Mouse (Mus musculus) right cerebral cortex, postnatal 4 days (tissue): ENCODE measurements at regions not wholly inside any gene's neighbourhood (a gene's known extent, or its start where the extent isn't known, plus 50 kb on each side); places are given as distances from the start of the nearest gene placed in this dataset.

Experiments used
- DNase-seq: peaks from one replicate; pipeline ENCODE4 v3.0.0-alpha.2; 2022

DNA sequence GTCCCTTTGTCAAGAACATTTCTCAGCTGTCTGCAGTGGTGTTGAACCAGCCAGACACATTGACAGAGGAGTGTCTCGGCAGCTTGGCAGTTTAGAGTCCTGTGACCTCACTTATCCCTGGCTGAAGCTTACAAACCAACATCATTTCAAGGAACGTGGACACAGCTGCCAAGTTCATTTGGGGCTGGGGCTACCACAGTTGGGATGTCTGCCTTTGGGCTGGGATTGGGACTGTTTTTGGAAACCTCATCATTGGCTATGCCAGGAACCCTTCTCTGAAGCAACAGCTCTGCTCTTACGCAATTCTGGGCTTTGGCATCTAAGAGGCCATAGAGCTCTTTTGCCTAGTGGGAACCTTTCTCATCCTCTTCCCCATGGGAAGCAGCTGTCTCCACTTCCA lies 200.4 kb downstream of the Gm15262 start:
- DNase-seq, result no peak

DNA sequence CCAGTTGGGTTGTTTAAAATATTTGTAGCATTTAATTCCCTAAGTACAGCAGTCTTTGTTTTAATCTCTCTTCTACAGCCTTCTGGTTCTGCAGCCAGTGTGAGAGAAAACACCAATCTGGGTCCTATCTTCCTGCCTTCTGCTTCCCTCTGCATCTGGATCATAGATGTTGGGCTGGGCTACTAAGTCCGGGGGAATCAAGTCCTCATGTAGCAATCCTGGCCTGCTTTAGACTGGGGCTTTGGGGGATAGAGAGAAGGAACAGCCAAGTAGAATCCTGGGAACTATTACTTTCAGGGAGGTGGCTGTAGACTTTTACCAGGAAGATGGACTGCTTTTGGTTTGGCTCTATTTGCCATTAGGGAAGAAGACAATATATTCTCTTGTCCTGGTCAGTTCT lies 205.5 kb upstream of the Rai2 start:
- DNase-seq, result no peak

GRCm38 (mm10) chrX:161523432-161524256 lies 193.2 kb upstream of the Rai2 start:
- DNase-seq, result no peak

GRCm38 (mm10) chrX:161524257-161524646 lies 192.6 kb upstream of the Rai2 start:
- DNase-seq, result no peak

- no peak for DNase-seq
Observed at GRCm38 (mm10) chrX:161537290-161537689, 179.6 kb upstream of the Rai2 start.

- DNase-seq, result no peak
Observed at GRCm38 (mm10) chrX:161556896-161557295, 160.0 kb upstream of the Rai2 start.

- DNase-seq, result no peak
Observed at GRCm38 (mm10) chrX:161558511-161558910, 158.4 kb upstream of the Rai2 start.

GRCm38 (mm10) chrX:161566435-161566834 lies 150.4 kb upstream of the Rai2 start:
- DNase-seq, result no peak

DNA sequence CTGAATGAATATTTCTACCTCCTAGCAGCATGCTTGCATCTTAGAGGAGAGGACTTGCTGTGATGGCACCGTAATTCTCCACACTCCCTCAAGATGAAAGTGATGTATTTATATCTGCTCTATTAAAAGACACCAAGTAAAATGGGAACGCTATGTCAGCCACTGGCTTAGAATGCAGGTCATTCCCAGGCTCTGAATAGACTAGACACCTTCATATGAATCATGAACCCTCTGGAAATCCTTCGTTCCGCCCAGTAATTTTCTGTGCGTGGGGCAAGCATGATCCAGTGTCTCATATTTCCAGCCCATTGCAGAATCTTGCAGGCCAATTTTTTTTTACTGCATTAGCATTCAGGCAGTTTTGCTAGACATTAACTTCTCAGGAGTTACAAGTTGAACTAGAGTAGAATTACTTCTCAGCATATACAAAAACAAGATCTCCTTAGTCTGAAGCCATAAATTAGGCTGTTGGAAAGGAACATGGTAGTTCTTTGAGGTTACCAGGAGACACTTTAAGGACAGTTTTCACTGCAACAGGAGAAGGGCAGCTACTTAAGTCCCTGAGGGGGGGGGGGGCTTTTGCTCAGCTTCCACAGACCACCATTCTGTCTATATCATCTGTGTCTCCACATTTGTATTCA lies 134.7 kb upstream of the Rai2 start:
- DNase-seq, result no peak

DNA sequence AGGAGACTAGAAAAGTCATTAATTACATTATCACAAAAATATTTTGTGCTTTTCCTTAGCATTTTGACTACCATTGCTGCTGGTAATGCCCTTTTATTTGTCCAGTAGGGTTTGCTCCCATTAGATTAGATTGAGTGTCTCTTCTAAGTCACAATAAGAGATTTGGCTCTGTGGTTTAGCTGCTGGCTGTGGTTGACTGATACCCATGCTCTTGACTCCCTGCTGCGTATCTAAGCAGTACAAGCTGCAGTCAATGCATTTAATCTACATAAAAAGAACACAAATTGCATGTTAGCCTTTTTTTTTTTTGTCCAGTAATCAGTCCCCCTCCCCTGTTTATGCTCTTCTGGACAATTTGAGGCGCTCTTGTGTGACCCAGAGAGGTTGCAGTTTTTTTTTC lies 133.0 kb upstream of the Rai2 start:
- DNase-seq, result no peak

GRCm38 (mm10) chrX:161633869-161634268 lies 83.0 kb upstream of the Rai2 start:
- DNase-seq, result no peak

DNA sequence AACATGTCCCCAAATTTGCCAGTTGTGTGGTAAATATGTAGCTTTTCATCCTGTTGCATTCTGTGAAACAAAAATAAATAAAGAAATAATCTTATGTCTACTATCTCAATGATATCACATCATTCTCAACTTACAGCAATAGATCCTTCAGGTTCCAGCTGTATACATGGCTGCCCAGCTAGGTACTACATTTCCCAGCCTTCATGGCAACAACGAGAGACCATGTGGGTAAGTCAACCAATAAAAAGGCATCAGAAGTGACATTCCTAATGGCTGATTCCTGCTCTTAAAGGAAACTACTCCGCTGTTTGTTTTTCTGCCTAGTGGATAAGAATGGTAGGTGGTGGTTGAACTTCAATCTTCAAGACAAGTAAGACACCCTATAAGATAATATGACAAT lies 82.5 kb upstream of the Rai2 start:
- DNase-seq, result no peak

GRCm38 (mm10) chrX:161635678-161636077 lies 81.2 kb upstream of the Rai2 start:
- DNase-seq, result peak; percentile 11

- DNase-seq, result no peak
Observed at GRCm38 (mm10) chrX:161653106-161653505, 63.8 kb upstream of the Rai2 start.

DNA sequence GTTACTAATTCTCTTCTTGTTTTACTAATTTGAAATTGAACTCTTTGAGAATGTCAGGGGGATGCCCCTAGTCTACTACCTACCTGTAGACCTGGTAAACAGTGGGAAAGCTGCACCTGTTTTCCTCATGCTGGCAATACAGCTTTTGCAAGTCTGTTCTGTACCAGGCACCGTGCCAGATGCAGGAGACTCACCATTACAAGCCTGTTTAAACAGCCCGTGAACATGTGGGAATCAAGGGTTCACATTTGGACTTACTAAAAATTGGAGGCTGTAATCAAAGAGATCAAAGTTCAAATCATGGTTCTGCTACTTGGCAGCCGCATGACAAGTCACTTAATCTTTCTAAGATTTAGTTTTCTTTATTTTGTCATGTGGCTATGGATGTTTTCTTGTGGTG lies 56.8 kb upstream of the Rai2 start:
- no peak for DNase-seq

DNA sequence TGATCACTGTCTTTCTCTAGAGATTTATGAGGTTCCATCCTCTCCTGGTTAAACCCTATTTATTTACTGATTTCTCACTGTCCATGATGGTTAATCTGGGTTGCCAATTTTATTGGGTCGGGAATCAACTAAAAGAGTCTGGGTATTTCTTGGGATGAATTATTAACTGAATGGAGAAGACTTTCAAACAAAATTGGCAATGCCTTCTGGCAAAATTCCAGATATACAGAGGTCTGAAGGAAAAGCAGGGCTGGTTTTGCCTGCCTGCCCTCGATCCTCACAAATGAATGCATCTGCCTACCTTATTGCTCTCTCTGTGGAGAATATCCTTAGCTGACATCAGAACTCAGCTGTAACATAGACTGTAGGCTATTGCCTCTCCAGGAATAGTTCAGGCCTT lies 54.9 kb upstream of the Rai2 start:
- no peak for DNase-seq
